Mouse (Mus musculus): ENCODE results near the gene Pla2g15. TPM values are rescaled to one million over a fixed set of nuclear protein-coding genes. Genes with fewer than 3 reads are reported as not detected.

The Pla2g15 gene
- polyA plus RNA-seq, 1 experiment from 2014 or later = 2.7 TPM

Other genes starting within 250 kb of the Pla2g15 start
- gene Pskh1, start 250.0 kb upstream of the Pla2g15 start, polyA plus RNA-seq (2014; fragmentation: Nextera tagmentation; extraction: Ambion mirVana) = 20.5 and 34.5 TPM in 2 replicates
- 1.5 and 2.0 TPM in 2 replicates for gene Ctrl, start 216.5 kb upstream of the Pla2g15 start, polyA plus RNA-seq (2014; fragmentation: Nextera tagmentation; extraction: Ambion mirVana)
- gene Psmb10, start 212.0 kb upstream of the Pla2g15 start, polyA plus RNA-seq (2014; fragmentation: Nextera tagmentation; extraction: Ambion mirVana) = 38.7 and 47.6 TPM in 2 replicates
- 0.89 and 1.6 TPM in 2 replicates for gene Lcat, start 207.0 kb upstream of the Pla2g15 start, polyA plus RNA-seq (2014; fragmentation: Nextera tagmentation; extraction: Ambion mirVana)
- 16.8 and 21.8 TPM in 2 replicates for gene Slc12a4, start 184.3 kb upstream of the Pla2g15 start, polyA plus RNA-seq (2014; fragmentation: Nextera tagmentation; extraction: Ambion mirVana)
- not detected in 2 replicates for gene Dpep3, start 171.0 kb upstream of the Pla2g15 start, polyA plus RNA-seq (2014; fragmentation: Nextera tagmentation; extraction: Ambion mirVana)
- gene Dus2, start 159.1 kb upstream of the Pla2g15 start, polyA plus RNA-seq (2014; fragmentation: Nextera tagmentation; extraction: Ambion mirVana) = 18.3 and 19.9 TPM in 2 replicates
- 0.22 TPM in 1 of 2 replicates, not detected in the other for gene Dpep2nb, start 144.4 kb upstream of the Pla2g15 start, polyA plus RNA-seq (2014; fragmentation: Nextera tagmentation; extraction: Ambion mirVana)
- gene Ddx28, start 138.5 kb upstream of the Pla2g15 start, polyA plus RNA-seq (2014; fragmentation: Nextera tagmentation; extraction: Ambion mirVana) = 13.4 and 19.8 TPM in 2 replicates
- gene Nfatc3, start 91.6 kb upstream of the Pla2g15 start, polyA plus RNA-seq (2014; fragmentation: Nextera tagmentation; extraction: Ambion mirVana) = 8.9 and 10.3 TPM in 2 replicates
- 5.6 and 9.1 TPM in 2 replicates for gene Esrp2, start 13.4 kb upstream of the Pla2g15 start, polyA plus RNA-seq (2014; fragmentation: Nextera tagmentation; extraction: Ambion mirVana)
- gene Slc7a6, start 18.5 kb downstream of the Pla2g15 start, polyA plus RNA-seq (2014; fragmentation: Nextera tagmentation; extraction: Ambion mirVana) = 87.4 and 90.3 TPM in 2 replicates
- 40.8 and 44.7 TPM in 2 replicates for gene Slc7a6os, start 60.5 kb downstream of the Pla2g15 start, polyA plus RNA-seq (2014; fragmentation: Nextera tagmentation; extraction: Ambion mirVana)
- gene Prmt7, start 60.5 kb downstream of the Pla2g15 start, polyA plus RNA-seq (2014; fragmentation: Nextera tagmentation; extraction: Ambion mirVana) = 39.9 and 59.1 TPM in 2 replicates
- gene Smpd3, start 187.6 kb downstream of the Pla2g15 start, polyA plus RNA-seq (2014; fragmentation: Nextera tagmentation; extraction: Ambion mirVana) = 0.12 and 0.19 TPM in 2 replicates